Mouse (Mus musculus) granulocyte monocyte progenitor cell, adult 5-6 weeks (primary cell): ENCODE results near the gene Taar8a. TPM values are rescaled to one million over a fixed set of nuclear protein-coding genes. Genes with fewer than 3 reads are reported as not detected.
"Not testable (repeated sequence)": the region's sequence is repeated elsewhere in the genome, so short reads cannot be mapped to it uniquely, and the experiment has no call there.

Source experiments
- ATAC-seq: replicated peaks from 2 replicates; pipeline ENCODE4 v1.8.0; 2016; ENCODE audit warnings: mild to moderate bottlenecking, moderate TSS enrichment, inconsistent platforms; ENCODE audit not compliant: poor library complexity, severe bottlenecking
- total RNA-seq, 2 experiments: library from RNA; stranded (forward) in 1 of 2; stranded (reverse) in 1 of 2; fragments of 200-712, 200-1000 nt in 1 of 2; fragments of >200 nt in 1 of 2; fragmentation: Nextera tagmentation in 1 of 2; gene quantifications; 2 replicates each; pipeline ENCODE4 v1.2.3; 2014 to 2017

Gene Taar8a
- total RNA-seq (2014; fragmentation: Nextera tagmentation) (not detected in 2 replicates), total RNA-seq (2017) (not detected in 2 replicates)

DNA sequence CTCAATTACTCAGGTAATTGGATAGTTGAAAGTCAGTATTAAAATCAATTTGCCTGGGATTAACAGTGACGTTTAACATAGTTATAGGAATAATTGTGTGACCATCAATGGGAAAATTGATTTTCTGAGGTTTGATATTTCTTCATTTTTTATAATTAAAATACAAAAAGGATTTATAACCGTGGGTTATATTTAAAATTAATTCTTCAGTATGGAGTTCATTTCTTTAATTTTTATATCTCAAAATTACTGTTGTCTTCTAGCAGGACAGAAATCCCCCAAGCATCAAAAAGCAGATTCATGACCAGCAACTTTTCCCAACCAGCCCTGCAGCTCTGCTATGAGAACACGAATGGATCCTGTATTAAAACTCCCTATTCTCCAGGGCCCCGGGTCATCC lies at the start of gene Taar8a:
Gene Taar8a (plus strand): TSS at position 301 of the 400 bp plus-strand sequence.
- not testable (repeated sequence) for ATAC-seq

DNA sequence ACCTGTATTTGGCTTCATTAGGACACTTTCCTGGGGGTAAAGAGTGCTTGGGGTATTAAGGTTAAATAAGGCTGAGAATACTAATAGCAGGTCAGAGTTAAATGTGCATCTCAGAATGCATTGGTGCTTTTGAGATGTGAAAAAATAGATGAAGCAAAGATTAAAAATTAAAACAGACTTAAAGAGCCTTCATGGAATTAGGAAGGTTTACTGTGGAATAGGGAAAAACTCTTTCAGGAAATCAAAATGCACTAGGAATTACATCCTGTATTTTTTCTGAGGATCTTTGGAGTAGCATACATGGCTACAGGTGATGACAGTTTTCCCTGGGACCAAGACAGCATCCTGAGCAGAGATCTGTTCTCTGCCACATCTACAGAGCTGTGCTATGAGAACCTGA lies 49.4 kb upstream of the Taar8a start, which contains the start of gene Taar7d:
Gene Taar7d (plus strand): TSS at position 301 of the 400 bp plus-strand sequence.
- ATAC-seq = no peak

DNA sequence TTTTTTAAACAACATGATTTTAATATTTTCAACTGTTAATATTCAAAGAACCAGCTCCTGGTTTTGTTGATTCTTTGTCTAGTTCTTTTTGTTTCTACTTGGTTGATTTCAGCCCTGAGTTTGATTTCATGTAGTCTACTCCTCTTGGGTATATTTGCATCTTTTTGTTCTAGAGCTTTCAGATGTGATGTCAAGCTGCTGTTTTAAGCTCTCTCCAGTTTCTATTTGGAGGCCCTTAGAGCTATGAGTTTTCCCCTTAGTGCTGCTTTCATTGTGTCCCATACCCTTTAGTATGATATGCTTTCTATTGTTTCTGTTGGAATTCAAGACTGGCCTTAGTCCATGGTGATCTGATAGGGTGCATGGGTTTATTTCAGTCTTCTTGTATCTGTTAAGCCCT lies 45.0 kb upstream of the Taar8a start:
- no peak for ATAC-seq

DNA sequence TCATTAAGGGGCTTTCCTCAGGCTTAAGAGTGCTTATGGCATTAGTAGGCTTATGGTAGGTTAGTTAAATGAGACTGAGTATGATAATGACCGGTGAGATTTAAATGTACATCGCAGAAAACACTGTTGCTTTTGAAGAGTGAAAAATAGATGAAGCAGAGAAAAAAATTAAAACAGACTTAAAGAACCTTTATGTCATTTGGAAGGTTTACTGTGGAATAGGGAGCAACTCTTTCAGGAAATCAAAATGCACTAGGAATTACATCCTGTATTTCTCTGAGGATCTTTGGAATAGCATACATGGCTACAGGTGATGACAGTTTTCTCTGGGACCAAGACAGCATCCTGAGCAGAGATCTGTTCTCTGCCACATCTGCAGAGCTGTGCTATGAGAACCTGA lies 39.0 kb upstream of the Taar8a start, which contains the start of gene Taar7e:
Gene Taar7e (plus strand): TSS at position 301 of the 400 bp plus-strand sequence.
- no peak for ATAC-seq

DNA sequence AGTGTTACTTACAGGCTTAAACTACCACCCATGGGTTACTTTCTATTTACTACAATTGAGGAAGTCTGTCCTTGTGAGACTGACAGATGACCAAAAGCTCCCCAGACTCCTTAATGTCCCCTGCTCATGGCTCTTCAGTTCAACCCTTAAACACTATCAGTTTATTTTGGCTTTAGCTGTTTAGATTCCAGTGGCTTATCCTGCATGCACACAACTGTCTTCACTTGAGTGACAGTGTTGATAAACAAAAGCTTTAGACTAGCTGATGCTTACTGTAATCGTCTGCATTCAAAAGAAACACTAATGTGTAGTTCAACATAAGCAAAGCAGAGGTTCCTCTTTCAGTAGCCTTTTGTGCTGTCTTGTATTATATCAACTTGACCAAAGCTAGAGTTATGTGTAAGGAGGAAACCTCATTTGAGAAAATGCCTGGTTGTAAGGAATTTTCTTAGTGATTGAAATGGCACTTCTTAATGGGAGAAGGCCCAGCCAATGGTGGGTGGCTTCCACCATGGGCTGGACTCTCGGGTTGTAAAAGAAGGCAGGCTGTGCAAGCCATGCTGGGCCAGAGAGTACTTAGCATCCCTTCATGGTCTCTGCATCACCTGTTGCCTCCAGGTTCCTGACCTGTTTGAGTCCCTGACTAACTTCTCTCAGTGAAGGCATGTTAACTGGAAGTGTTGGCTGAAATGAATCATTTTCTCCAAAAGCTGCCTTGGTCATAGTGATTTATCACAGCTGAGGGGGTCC lies 36.0 kb upstream of the Taar8a start:
- no peak for ATAC-seq

DNA sequence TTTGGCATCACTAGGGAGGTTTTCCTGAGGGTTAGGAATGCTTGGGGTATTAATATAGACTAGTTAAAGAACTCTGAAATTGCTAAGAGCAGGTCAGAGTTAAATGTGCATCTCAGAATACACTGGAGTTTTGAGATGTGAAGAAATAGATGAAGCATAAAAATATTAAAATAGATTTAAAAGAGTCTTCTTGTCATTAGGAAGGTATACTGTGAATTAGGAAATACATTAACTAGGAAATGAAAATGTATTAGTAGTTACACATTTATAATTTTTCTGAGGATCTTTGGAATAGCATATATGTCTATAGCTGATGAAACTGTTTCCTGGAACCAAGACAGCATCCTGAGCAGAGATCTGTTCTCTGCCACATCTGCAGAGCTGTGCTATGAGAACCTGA lies 27.1 kb upstream of the Taar8a start, which contains the start of gene Taar7f:
Gene Taar7f (plus strand): TSS at position 301 of the 400 bp plus-strand sequence.
- no peak for ATAC-seq

DNA sequence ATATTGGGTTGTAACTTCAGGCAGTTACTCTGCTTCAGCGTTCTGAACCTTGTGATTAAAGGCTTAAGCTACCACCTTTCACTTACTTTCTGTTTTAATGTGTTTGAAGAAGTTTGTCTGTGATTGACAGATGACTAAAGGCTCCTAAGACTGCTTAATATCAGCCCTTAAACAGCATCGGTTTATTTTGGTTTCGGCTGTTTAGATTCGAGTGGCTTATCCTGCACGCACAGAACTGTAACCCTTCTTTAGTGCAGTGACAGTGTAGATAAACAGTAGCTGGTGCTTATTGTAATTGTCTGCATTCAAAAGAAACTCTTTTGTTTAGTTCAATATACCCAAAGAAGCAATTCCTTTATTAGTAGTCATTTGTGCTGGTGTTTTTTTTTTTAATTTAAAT lies 24.3 kb upstream of the Taar8a start:
- no peak for ATAC-seq

DNA sequence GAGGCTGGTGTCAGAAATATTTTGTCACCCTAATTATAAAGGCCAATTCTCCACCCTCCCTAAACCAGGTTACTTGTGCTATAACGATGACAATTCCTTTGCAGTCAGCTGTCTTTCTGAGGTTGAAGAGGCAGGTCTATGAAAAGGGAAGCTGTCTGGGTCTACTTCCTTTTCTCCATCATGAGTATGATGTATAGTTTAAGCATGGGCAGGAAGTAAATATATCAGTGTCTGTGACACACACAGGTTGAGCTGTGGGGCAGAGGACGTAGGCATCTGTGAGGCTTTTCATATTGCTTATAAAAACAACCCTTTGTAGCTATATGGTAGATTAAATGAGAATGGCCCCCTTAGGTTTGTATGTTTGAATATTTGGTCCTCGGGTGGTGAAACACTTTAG lies 17.3 kb upstream of the Taar8a start:
- ATAC-seq = peak; percentile 50

DNA sequence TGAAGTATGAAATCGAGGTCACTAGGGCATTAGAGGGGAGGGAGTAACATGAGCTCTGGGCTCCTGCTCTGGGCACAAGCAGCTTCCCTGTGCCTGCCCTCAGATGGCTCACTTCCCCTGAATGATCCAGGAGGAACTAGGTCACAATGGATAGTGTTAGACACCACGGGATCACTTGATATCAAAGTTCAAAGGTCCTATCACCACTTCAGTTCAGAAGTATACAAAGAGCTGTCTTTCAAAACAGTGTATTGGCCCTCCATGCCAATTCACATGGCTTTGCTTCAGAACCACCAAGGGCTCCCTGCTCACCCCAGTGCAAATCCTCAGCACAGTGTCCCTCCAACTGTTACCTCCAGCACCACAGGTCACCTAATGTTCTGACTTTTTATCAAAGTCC lies 1.5 kb upstream of the Taar8a start:
- not testable (repeated sequence) for ATAC-seq

DNA sequence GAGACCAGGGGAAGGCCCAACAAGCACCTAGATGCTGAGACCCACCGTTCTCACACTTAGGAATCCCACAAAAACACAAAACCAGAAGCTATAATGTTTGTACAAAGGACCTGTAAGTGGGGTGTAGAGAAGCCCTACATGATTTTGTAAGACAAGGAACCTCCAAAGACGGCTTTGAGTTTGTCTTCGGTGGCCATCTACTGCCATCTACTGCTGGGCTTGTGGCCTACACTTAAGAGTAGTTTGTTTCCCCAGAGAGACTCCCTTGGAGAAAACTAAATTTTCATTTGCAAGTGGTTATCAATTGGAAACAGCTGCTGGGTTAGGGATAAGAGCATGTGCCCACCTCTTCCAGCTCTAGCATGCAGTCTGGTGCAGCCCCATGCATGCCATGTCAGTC lies 3.9 kb downstream of the Taar8a start:
- ATAC-seq = peak; percentile 65

DNA sequence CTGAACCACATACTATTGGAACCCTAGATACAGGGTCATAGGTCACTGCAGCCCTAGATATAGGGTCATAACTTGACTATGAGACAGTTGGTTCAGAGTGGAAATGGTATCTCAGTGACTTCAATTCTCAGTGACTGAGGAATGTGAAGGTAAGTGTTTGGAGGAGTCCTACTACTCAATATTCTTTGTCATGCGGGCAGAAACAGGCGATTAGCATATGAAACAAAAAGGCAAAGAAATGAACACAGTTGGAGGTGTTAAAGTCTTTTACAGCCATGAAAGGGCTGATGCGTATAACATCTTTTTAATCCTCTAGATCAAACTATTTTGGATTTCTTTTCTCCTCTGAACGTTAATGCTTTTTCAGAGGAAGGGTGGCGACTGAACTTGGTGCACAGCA lies 9.6 kb downstream of the Taar8a start:
- ATAC-seq = no peak

DNA sequence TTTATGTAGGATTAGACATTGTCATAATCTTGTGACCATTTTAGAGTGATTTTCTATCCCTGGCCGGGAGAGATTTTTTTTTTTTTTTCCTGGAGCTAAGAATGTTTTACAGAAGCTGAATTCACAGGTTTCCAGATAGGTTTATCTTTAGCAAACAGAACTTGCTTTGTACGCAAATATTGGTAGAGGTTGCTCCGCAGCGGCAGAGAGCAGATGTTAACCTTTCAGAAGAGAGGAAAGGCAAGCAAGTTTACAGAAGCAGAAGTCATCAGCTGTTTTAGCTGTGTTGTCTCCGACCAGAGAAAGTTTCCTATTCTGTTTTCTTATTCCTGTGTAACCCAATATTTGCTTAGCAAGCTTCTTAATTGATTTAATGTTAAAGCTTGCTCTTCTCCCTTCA lies 10.3 kb downstream of the Taar8a start:
- ATAC-seq = no peak

DNA sequence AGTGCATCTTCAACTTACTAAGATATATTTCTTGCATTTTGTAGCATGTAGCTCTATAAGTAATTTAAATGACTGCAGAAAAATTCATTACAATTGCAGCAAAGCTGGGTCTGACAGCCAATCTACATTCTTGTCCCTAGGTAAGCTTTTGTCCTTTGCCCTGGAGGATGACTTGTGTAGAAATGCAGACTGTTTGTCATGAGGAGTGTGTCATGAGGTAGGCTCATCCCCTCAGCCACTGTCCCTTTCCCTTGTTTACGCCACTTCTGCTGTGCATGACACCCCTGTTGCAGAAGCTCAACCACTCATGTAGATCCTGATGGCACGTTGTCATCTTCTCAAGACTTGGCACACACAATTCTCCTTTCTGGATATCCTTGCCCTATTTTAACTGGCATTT lies 10.9 kb downstream of the Taar8a start:
- no peak for ATAC-seq

DNA sequence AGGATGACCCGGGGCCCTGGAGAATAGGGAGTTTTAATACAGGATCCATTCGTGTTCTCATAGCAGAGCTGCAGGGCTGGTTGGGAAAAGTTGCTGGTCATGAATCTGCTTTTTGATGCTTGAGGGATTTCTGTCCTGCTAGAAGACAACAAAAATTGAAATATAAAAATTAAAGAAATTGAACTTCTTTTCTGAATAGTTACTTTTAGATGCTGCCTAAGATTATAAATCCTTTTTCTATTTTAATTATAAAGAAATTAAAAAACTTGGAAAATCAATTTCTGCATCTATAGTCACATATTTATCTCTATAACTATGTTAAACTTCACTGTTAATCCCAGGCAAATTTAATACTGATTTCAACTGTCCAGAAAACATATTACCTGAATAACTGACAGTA lies 15.9 kb downstream of the Taar8a start, which contains the start of gene Taar8b:
Gene Taar8b (minus strand): TSS at position 101 of the 400 bp plus-strand sequence.
- ATAC-seq = no peak

DNA sequence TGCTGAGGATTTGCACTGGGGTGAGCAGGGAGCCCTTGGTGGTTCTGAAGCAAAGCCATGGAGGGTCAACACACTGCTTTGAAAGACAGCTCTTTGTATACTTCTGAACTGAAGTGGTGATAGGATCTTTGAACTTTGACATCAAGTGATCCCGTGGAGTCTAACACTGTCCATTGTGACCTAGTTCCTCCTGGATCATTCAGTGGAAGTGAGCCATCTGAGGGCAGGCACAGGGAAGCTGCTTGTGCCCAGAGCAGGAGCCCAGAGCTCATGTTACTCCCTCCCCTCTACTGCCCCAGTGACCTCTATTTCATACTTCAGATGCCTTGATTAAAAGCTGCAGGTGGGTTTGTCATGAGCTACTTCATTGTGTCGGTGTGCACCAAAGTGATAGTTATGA lies 20.7 kb downstream of the Taar8a start:
- not testable (repeated sequence) for ATAC-seq

DNA sequence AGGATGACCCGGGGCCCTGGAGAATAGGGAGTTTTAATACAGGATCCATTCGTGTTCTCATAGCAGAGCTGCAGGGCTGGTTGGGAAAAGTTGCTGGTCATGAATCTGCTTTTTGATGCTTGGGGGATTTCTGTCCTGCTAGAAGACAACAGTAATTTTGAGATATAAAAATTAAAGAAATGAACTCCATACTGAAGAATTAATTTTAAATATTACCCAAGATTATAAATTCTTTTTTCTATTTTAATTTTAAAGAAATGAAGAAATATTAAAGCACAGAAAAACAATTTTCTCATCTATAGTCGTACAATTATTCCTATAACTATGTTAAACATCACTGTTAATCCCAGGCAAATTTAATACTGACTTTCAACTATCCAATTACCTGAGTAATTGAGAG lies 25.5 kb downstream of the Taar8a start, which contains the start of gene Taar8c:
Gene Taar8c (minus strand): TSS at position 101 of the 400 bp plus-strand sequence.
- ATAC-seq = not testable (repeated sequence)

DNA sequence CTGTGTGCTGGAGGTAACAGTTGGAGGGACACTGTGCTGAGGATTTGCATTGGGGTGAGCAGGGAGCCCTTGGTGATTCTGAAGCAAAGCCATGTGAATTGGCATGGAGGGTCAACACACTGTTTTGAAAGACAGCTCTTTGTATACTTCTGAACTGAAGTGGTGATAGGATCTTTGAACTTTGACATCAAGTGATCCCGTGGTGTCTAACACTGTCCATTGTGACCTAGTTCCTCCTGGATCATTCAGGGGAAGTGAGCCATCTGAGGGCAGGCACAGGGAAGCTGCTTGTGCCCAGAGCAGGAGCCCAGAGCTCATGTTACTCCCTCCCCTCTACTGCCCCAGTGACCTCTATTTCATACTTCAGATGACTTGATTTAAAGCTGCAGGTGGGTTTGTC lies 27.0 kb downstream of the Taar8a start:
- ATAC-seq = not testable (repeated sequence)

DNA sequence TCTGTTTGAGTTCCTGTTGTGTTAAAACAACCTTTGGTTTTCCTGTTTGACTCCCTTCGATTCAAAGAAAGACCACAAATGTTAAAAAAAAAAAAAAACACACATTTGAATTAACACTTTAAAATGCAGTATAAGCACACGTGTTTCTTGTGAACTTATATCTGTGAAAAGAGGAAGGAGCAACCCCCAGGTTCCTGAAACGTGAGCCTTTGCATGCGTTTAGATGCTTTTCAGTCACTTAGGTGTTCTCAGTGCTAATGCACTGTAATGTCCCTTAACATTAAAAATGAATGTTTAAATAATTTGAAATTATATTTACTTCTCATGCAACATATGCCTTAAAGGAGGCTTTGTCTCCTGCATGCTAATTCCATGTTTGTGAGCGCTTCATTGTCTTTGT lies 31.4 kb downstream of the Taar8a start:
- ATAC-seq = 0 out of 2 replicates have a peak, but pooled peaks have one; percentile 24

DNA sequence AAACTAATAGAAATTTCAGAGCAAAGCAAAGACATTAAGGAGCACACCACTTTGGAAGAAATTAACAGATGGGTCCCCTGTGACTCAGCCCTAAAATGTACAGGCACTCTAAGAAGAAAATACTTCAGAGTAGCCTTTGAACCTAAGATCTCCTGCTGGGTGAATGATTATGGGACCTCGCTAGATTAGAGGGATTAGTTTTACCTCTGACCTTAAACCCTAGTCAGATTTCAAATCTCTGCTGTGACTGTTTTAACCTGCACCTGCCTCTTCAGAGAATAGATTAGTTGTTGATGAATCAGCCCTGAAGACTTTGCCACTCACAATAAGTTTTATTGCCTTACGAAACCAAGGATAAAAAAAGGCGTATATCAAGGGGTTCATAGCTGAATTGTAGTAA lies 31.9 kb downstream of the Taar8a start:
- no peak for ATAC-seq

DNA sequence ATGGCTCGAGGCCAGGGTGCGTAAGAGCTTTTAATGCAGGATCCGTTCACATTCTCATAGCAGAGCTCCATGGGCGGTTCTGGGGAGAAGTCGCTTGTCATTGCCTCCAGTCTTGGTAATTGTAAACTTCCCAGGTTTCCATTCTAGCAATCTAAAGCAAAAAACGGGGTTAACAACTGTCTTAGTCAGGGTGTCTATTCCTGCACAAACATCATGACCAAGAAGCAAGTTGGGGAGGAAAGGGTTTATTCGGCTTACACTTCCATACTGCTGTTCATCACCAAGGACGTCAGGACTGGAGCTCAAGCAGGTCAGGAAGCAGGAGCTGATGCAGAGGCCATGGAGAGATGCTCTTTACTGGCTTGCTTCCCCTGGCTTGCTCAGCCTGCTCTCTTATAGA lies 33.1 kb downstream of the Taar8a start, which contains the start of gene Taar9:
Gene Taar9 (minus strand): TSS at position 101 of the 400 bp plus-strand sequence.
- not testable (repeated sequence) for ATAC-seq

DNA sequence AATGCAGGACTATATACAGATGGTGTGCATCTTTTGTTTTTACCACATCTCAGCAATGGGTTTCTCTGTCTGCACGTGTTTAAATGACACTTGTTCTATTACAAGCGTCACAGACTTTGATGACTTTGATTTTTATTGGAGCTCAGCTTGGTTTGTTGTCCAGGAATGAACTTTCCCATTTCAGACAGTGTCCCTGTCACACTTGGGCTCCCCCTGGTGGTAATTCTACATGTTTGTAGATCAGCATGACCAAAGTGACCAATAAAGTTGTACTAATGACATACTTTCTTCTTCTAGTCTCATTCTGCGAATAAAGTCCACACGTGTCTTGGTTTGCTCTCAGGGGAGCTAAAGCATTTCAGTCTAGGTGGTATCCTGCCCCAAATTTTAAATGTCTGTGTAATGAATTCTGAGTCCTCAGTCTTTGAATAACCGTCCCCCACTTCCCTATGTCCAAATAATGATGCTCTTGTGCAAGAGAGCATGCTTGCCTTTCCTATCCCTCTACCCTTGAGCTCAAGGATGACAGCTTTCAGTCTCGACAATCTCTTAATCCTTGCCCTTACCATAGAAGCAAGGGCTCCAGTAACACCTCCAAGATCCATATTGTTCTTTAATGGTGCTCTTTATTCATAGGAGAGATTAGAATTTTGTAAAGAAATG lies 34.9 kb downstream of the Taar8a start:
- peak; percentile 81 for ATAC-seq
